Mouse (Mus musculus) MEL (cell line): ENCODE results near the gene Abcd1. TPM values are rescaled to one million over a fixed set of nuclear protein-coding genes. Genes with fewer than 3 reads are reported as not detected.

Experiments
- DNase-seq: peaks from one replicate; pipeline ENCODE4 v3.0.0; 2011; ENCODE audit warnings: low read depth, low spot score
- H3K27ac ChIP-seq: 2 replicates; pipeline ENCODE4 v1.5.1; 2012; ENCODE audit warnings: low read depth, mild to moderate bottlenecking, control low read depth, low read length, moderate library complexity; ENCODE audit not compliant: control insufficient read depth
- H3K27me3 ChIP-seq, 2 experiments: fragments of 150-350 bp in 1 of 2; sonication (generic) in 1 of 2; 2 replicates each; pipeline ENCODE4 v1.6.1; 2012; ENCODE audit warnings: low read length in 2 of 2, mild to moderate bottlenecking in 2 of 2, improper control_type of control experiment in 1 of 2, moderate library complexity in 1 of 2; ENCODE audit not compliant: insufficient read depth in 2 of 2, control insufficient read depth in 1 of 2
- H3K36me3 ChIP-seq, 2 experiments: 2 replicates each; pipeline ENCODE4 v1.6.1; 2012 to 2014; ENCODE audit warnings: low read length in 2 of 2, improper control_type of control experiment in 1 of 2, inconsistent platforms in 1 of 2, mild to moderate bottlenecking in 1 of 2; ENCODE audit not compliant: insufficient read depth in 2 of 2, control insufficient read depth in 1 of 2
- H3K4me1 ChIP-seq, 2 experiments: fragments of 150-350 bp in 1 of 2; sonication (generic) in 1 of 2; 2 replicates each; pipeline ENCODE4 v1.6.1; 2012; ENCODE audit warnings: low read length in 2 of 2, improper control_type of control experiment in 1 of 2, mild to moderate bottlenecking in 1 of 2; ENCODE audit not compliant: insufficient read depth in 2 of 2, control insufficient read depth in 1 of 2
- H3K4me3 ChIP-seq, 2 experiments: fragments of 150-350 bp in 1 of 2; sonication (generic) in 1 of 2; 2 replicates each; pipeline ENCODE4 v1.5.1; 2012; ENCODE audit warnings: low read depth in 2 of 2, low read length in 2 of 2, mild to moderate bottlenecking in 2 of 2, moderate library complexity in 2 of 2, control low read depth in 1 of 2, improper control_type of control experiment in 1 of 2; ENCODE audit not compliant: control insufficient read depth in 1 of 2, insufficient read depth in 1 of 2
- H3K79me2 ChIP-seq: 2 replicates; pipeline ENCODE4 v1.6.1; 2012; ENCODE audit warnings: mild to moderate bottlenecking, low read length, moderate library complexity; ENCODE audit not compliant: control insufficient read depth, poor library complexity, insufficient read depth
- H3K9ac ChIP-seq: 2 replicates; pipeline ENCODE4 v1.6.1; 2012; ENCODE audit warnings: low read depth, mild to moderate bottlenecking, control low read depth, low read length, moderate library complexity; ENCODE audit not compliant: control insufficient read depth, poor library complexity, severe bottlenecking
- H3K9me3 ChIP-seq: fragments of 150-350 bp; sonication (generic); replicated peaks from 2 replicates; pipeline ENCODE4 v1.6.1; 2012; ENCODE audit warnings: mild to moderate bottlenecking, low read length, improper control_type of control experiment, moderate library complexity; ENCODE audit not compliant: insufficient read depth
- BHLHE40 ChIP-seq: IDR thresholded peaks from 2 replicates; pipeline ENCODE4 v1.6.1; 2012; ENCODE audit warnings: low read depth, mild to moderate bottlenecking, inconsistent platforms, low read length, improper control_type of control experiment, borderline replicate concordance
- CTCF ChIP-seq, 3 experiments: IDR thresholded peaks in 2 of 3; conservative IDR thresholded peaks in 1 of 3; 2 replicates each; pipeline ENCODE4 v1.5.1; 2011 to 2012; ENCODE audit warnings: low read length in 3 of 3, low read depth in 2 of 3, mild to moderate bottlenecking in 2 of 3, improper control_type of control experiment in 1 of 3, inconsistent platforms in 1 of 3, mixed read lengths in 1 of 3, moderate library complexity in 1 of 3; ENCODE audit not compliant: control insufficient read depth in 1 of 3, insufficient read depth in 1 of 3, poor library complexity in 1 of 3, severe bottlenecking in 1 of 3
- E2F4 ChIP-seq: IDR thresholded peaks from 2 replicates; pipeline ENCODE4 v1.6.1; 2011; ENCODE audit warnings: low read depth, low read length, improper control_type of control experiment, borderline replicate concordance
- EP300 ChIP-seq, 2 experiments: IDR thresholded peaks; 2 replicates each; pipeline ENCODE4 v1.6.1; 2011; ENCODE audit warnings: improper control_type of control experiment in 2 of 2, low read length in 2 of 2, low read depth in 1 of 2, mild to moderate bottlenecking in 1 of 2
- ETS1 ChIP-seq: IDR thresholded peaks from 2 replicates; pipeline ENCODE4 v1.6.1; 2012; ENCODE audit warnings: low read depth, mild to moderate bottlenecking, inconsistent platforms, low read length, improper control_type of control experiment, moderate library complexity
- GATA1 ChIP-seq: IDR thresholded peaks from 2 replicates; pipeline ENCODE4 v1.6.1; 2011; ENCODE audit warnings: low read depth, low read length, improper control_type of control experiment
- MYB ChIP-seq: IDR thresholded peaks from 2 replicates; pipeline ENCODE4 v1.6.1; 2011; ENCODE audit warnings: mild to moderate bottlenecking, low read depth, low read length, improper control_type of control experiment
- MYC ChIP-seq: IDR thresholded peaks from 2 replicates; pipeline ENCODE4 v1.6.1; 2011; ENCODE audit warnings: low read depth, mild to moderate bottlenecking, low read length, improper control_type of control experiment, moderate library complexity
- NELFE ChIP-seq: IDR thresholded peaks from 2 replicates; pipeline ENCODE4 v1.6.1; 2011; ENCODE audit warnings: low read depth, low read length, improper control_type of control experiment
- POLR2A ChIP-seq, 2 experiments: IDR thresholded peaks; 2 replicates each; pipeline ENCODE4 v1.6.1; 2011 to 2012; ENCODE audit warnings: low read length in 2 of 2, mild to moderate bottlenecking in 2 of 2, control low read depth in 1 of 2, improper control_type of control experiment in 1 of 2, low read depth in 1 of 2, moderate library complexity in 1 of 2; ENCODE audit not compliant: control insufficient read depth in 1 of 2, insufficient read depth in 1 of 2, poor library complexity in 1 of 2
- RCOR1 ChIP-seq: IDR thresholded peaks from 2 replicates; pipeline ENCODE4 v1.6.1; 2012; ENCODE audit warnings: low read depth, mild to moderate bottlenecking, inconsistent platforms, low read length, improper control_type of control experiment
- SIN3A ChIP-seq: IDR thresholded peaks from 2 replicates; pipeline ENCODE4 v1.6.1; 2012; ENCODE audit warnings: low read length, improper control_type of control experiment, inconsistent platforms
- TBP ChIP-seq: IDR thresholded peaks from 2 replicates; pipeline ENCODE4 v1.8.0; 2011; ENCODE audit warnings: low read depth, low read length, improper control_type of control experiment
- UBTF ChIP-seq: IDR thresholded peaks from 2 replicates; pipeline ENCODE4 v1.6.1; 2012; ENCODE audit warnings: low read depth, mild to moderate bottlenecking, inconsistent platforms, low read length, improper control_type of control experiment, moderate library complexity, borderline replicate concordance; ENCODE audit not compliant: insufficient read depth
- USF1 ChIP-seq: IDR thresholded peaks from 2 replicates; pipeline ENCODE4 v1.6.1; 2014; ENCODE audit warnings: low read depth, mild to moderate bottlenecking, inconsistent platforms, low read length, improper control_type of control experiment, moderate library complexity
- polyA plus RNA-seq, 2 experiments: library from polyadenylated mRNA; stranded (reverse) in 1 of 2; unstranded in 1 of 2; fragments of >175 nt in 1 of 2; fragments of >200 nt in 1 of 2; gene quantifications; 2 replicates each; pipeline versions ENCODE4 v1.2.1 to v1.2.4; 2012; ENCODE audit warnings: low replicate concordance in 2 of 2, low read depth in 1 of 2; ENCODE audit not compliant: insufficient read length in 2 of 2, insufficient read depth in 1 of 2, missing spikeins in 1 of 2
- total RNA-seq: library from RNA; depleted of rRNA; stranded (reverse); fragments of 300-350 nt; gene quantifications from 2 replicates; pipeline ENCODE4 v1.2.3, GENCODE M21; 2012

The Abcd1 gene
- total and polyA plus RNA-seq, 3 experiments: 4.8 to 17.3 TPM; not detected in 1

- Histone ChIP-seq H3K4me3 (peak within 1 kb of the TSS; percentile 60 to 81), H3K9me3 (no peaks in the 10 kb centered on the region), H3K36me3 (no peaks in the 10 kb centered on the region), H3K4me1 (0 out of 4 replicates have a peak, but pooled peaks cover 0 to 5% of the 10 kb centered on the region in 2 experiments), H3K27ac (no peak within 1 kb of the TSS), H3K27me3 (no peaks in the 10 kb centered on the region), H3K9ac (peak within 1 kb of the TSS; percentile 75), H3K79me2 (no peaks in the 10 kb centered on the region; the same call in 1 of the 2 replicates)
- no peak for TF ChIP-seq EP300 (IDR thresholded peaks at IDR 0.05; ENCODE audit: low read depth in 1 of 2, low read length in 2 of 2)
- TF ChIP-seq POLR2A (IDR thresholded peaks at IDR 0.05; ENCODE audit: control insufficient read depth in 1 of 2, insufficient read depth in 1 of 2, low read depth in 1 of 2, low read length in 2 of 2, poor library complexity in 1 of 2): peak; percentile 34 to 46; a peak in 2 of 4 replicates
- TF ChIP-seq NELFE: peak; percentile 33; the same call in 1 of the 2 replicates
- no peak for TF ChIP-seq MYC
- no peak for TF ChIP-seq USF1
- TF ChIP-seq BHLHE40: no peak
- no peak for TF ChIP-seq GATA1
- TF ChIP-seq RCOR1: no peak
- TF ChIP-seq TBP: 0 out of 2 replicates have a peak, but pooled peaks have one; percentile 25
- TF ChIP-seq E2F4: no peak
- no peak for TF ChIP-seq SIN3A
- no peak for TF ChIP-seq UBTF
- peak; percentile 52 for DNase-seq
Measured at GRCm38 (mm10) chrX:73672879-73673618, 43.3 kb upstream of the Abcd1 start, which contains the start of gene Slc6a8. Gene Slc6a8 (plus strand): TSS chrX:73673150.

GRCm38 (mm10) chrX:73673619-73673967 lies 42.8 kb upstream of the Abcd1 start:
- TF ChIP-seq MYB (no peak), POLR2A (IDR thresholded peaks at IDR 0.05; ENCODE audit: control insufficient read depth in 1 of 2, insufficient read depth in 1 of 2, low read depth in 1 of 2, low read length in 2 of 2, poor library complexity in 1 of 2) (no peak), RCOR1 (no peak), ETS1 (no peak), CTCF (IDR thresholded peaks at IDR 0.05 in 2 of 3, conservative IDR thresholded peaks at IDR 0.05 in 1 of 3; ENCODE audit: control insufficient read depth in 1 of 3, insufficient read depth in 1 of 3, low read depth in 2 of 3, low read length in 3 of 3, poor library complexity in 1 of 3, severe bottlenecking in 1 of 3) (no peak)
- DNase-seq: no peak
- peak overlapping the region; percentile 69 for H3K9ac ChIP-seq
- no peak overlapping the region for H3K27ac ChIP-seq
- no peaks in the 10 kb centered on the region for H3K36me3 ChIP-seq
- 0 out of 4 replicates have a peak, but pooled peaks cover 0 to 5% of the 10 kb centered on the region in 2 experiments for H3K4me1 ChIP-seq
- no peaks in the 10 kb centered on the region for H3K9me3 ChIP-seq
- no peaks in the 10 kb centered on the region; the same call in 1 of the 2 replicates for H3K79me2 ChIP-seq
- H3K4me3 ChIP-seq: peak overlapping the region; percentile 42 to 54; a peak in 3 of 4 replicates
- H3K27me3 ChIP-seq: no peaks in the 10 kb centered on the region
